Mouse (Mus musculus) spleen, adult 2 months (tissue): ENCODE measurements around the gene Cramp1l.

Experiments used
- CTCF ChIP-seq: fragments of 200-500 bp; IDR thresholded peaks from 2 replicates; pipeline ENCODE4 v1.5.1; 2011; ENCODE audit warnings: mild to moderate bottlenecking, inconsistent platforms; ENCODE audit not compliant: insufficient read depth, insufficient read length, insufficient replicate concordance; ENCODE audit errors: extremely low read depth
- POLR2A ChIP-seq: fragments of 200-500 bp; IDR thresholded peaks from 2 replicates; pipeline ENCODE4 v1.6.1; 2011; ENCODE audit warnings: low read depth, low read length, inconsistent platforms

DNA sequence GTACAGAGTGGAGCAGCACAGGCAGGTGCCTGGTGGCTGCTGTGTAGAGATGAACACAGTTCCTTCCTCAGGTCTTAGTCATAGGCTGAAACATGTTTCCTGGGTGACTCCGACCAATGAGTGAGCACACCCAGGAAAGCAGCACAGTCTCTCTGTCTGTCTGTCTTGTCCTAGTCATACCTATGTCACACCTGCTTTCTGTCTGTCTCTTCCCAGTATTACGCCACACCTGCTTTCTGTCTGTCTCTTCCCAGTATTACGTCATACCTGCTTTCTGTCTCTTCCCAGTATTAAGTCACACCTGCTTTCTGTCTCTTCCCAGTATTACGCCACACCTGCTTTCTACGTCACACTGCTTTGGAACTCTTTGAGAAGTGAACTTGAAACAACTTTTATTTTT is 67.4 kb downstream of the Cramp1l start:
- no peak for TF ChIP-seq CTCF
- no peak for TF ChIP-seq POLR2A
